Mouse (Mus musculus) thymus, adult 2 months (tissue): ENCODE results near the gene Pak1.

Experiments
- CTCF ChIP-seq: fragments of 200-500 bp; IDR thresholded peaks from 2 replicates; pipeline ENCODE4 v1.5.1; 2012; ENCODE audit warnings: mild to moderate bottlenecking, control low read depth, low read length, moderate library complexity, borderline replicate concordance; ENCODE audit not compliant: control insufficient read depth, poor library complexity, insufficient read depth; ENCODE audit errors: extremely low read depth
- POLR2A ChIP-seq: fragments of 200-500 bp; IDR thresholded peaks from 2 replicates; pipeline ENCODE4 v1.6.1; 2012; ENCODE audit warnings: mild to moderate bottlenecking, low read length, control low read depth, moderate library complexity; ENCODE audit not compliant: control insufficient read depth, poor library complexity, insufficient read depth; ENCODE audit errors: extremely low read depth

- TF ChIP-seq POLR2A (no peak), CTCF (no peak)
Observed at GRCm38 (mm10) chr7:97775923-97776322, 12.4 kb upstream of the Pak1 start.
